Mouse (Mus musculus): Measurements from ENCODE around the gene Ppp5c.
"Not testable (repeated sequence)": the region's sequence is repeated elsewhere in the genome, so short reads cannot be mapped to it uniquely, and the experiment has no call there.

Ppp5c gene

DNA sequence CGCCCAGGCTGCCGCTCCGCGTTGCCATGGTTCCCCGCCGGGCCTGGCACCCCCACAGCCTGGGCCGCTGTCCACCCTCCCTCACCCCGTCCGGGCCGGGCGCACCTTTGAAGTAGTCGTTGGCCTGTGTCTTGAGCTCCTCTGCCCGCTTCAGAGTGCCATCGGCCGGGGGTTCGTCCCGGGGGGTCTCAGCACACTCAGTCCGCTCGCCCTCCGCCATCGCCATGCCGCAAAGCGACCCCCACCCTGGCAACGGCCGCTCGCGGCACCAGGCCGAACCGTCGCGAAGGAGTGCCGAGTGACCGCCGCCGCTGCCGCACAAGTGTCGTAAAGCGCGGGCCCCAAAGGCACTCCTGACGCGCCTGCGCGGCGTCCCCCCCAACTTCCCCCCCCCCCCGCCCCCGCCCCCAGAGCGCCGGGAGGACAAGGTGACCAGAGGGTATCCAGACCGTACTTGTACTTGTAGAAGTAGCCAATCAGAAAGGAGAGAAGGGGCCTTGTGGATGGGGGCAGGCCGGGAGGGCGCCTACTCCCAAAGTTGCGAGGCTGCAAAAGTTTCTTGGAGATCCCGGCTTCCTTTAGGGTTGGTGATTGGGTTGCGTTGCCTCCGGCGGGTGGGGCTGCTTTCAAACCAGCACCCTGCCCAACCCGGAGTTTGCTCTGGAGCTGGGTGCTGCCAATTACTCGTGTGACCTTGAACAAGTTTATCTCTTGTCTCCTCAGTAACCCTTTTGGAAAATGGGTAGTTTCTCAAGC, at the start of gene Ppp5c:
Gene Ppp5c, minus strand, starts transcription at position 337 of the 756 bp plus-strand sequence.
- DNase-seq (ENCODE audit: low read depth), result peak; percentile 93

DNA sequence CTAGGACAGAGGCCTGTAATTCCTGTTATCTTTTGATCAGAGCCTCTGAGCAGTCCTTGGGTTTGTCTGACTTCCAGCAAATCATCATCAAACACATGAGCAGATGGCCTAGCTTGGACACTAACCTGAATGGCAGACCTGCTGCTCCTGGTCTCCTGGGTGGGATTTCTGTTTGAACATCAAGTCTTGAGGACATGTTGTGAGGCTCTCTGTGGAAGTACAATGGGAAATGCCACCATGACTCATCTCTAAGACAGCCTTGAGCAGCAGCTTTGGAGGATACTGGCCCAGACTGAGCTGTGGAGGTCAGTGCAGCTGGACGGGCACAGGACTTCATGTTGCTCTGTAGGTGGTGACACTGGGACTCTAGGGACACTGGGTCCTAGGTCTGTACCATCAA, 48.8 kb upstream of the Ppp5c start:
- no peak for DNase-seq (ENCODE audit: low read depth)

DNA sequence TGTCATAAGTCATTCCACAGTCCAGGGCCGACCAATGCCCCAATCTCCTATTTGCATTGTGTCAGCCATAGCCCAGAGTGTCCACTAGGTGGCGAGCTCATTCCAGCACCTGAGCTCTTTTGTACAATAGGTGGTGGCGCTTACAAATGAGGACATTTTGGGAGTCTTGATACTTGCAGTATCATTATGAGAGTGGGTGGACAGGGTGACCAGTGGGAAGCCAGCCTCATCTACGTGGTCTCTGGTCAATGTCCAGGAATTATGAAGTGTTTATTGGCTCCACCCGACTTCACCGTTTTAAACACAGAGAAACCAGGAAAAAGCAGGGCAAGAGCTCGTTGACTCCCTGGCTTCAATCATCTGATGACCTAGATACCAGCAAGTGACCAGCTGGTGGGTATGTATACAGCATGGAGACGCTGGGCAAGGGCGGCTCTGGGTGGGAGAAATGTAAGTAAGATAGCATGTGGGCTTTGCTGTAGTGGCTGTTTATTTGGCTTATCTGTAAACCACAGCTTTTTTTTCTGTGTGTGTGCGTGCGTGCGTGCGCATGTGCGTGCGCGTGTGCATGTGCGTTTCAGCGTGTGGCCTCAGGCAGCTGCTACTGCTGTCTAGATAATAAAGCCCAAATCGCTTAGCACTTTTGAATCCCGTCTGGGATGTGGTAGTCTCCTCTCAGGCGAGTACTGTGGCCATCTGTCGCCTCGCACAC, 46.3 kb upstream of the Ppp5c start, which contains the start of gene Psg16:
Gene Psg16, plus strand, starts transcription at position 137 of the 712 bp plus-strand sequence.
- DNase-seq (ENCODE audit: low read depth), result peak; percentile 68

DNA sequence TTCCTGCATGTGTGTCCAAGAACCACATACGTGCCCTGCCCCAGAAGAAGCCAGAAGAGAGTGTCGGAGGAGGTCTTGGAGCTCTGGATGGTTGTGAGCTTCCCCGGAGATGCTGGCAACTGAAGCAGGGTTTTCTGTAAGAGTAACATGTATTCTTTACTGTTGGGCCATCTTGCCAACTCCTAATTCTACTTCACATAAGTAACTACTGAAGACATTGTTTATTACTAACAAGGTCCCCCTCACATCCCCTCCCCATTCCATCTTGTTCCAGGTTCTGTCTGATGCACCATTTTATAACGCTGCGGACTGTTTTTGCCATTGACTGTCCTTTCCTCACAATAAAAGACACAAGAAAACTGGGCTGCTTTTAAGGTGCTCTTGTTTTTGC, 45.8 kb upstream of the Ppp5c start:
- no peak for DNase-seq (ENCODE audit: low read depth)

DNA sequence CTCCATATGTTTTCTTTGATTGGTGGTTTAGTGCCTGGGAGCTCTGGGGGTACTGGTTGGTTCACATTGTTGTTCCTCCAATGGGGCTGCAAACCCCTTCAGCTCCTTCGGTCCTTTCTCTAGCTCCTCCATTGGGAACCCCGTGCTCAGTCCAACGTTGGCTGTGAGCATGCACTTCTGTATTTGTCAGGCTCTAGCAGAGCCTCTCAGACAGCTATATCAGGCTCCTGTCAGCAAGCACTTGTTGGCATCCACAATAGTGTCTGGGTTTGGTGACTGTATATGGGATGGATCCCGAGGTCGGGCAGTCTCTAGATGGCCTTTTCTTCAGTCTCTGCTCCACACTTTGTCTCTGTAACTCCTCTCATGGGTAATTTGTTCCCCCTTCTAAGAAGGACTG, 39.9 kb upstream of the Ppp5c start:
- not testable (repeated sequence) for DNase-seq (ENCODE audit: low read depth)

DNA sequence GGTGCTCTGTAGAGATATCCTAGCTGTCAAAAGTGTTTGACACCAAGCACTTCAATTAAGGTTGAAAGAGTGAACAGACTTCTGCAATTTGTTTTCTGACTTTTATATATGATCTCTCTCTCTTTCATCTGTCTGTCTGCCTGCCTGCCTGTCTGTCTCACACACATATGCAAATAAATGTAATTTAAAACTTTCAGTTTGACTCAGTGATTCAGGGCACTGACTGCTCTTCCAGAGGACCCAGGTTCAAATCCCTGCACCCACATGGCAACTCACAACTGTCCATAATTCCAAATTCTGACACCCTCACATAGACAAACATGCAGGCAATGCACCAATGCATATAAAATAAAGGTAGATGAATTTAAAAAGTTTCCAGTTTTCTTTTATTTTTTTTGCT, 39.3 kb upstream of the Ppp5c start:
- DNase-seq (ENCODE audit: low read depth), result no peak

DNA sequence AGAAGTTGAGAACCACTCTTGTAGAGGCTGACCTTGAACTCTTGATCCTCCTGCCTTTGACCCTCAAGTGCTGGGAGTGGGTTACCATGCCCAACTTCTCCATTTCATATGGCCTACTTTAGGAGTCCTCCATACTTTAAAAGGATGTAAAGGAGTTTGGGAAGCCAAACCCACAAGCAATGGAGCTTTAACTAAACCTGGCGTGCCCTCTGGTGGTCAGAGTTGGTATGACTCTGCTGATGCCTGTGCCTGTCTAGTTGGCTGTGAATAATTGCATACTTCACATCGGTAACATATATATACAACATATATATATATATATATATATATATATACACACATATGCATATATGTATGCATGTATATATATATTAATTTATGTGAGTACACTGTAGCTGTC, 38.7 kb upstream of the Ppp5c start:
- peak; percentile 67 for DNase-seq (ENCODE audit: low read depth)

DNA sequence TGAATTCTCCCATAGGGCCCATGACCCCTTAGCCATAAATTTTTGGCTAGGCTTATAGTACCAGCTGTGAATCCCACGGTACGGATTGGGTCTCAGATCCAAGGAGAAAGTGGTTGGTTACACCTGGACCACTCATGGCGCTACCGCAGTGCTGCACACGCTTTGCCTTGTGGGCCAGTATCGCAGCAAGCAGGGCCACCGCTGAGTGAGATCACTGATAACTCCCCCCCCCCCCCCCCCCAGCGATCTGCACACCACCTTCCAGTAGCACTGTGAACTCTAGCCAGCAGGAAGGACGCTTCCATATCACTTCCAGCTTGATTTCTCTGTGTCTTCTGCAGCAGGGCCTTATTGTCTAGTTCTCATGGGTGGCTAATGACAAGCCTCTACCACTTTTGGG, 37.9 kb upstream of the Ppp5c start:
- DNase-seq (ENCODE audit: low read depth), result no peak

DNA sequence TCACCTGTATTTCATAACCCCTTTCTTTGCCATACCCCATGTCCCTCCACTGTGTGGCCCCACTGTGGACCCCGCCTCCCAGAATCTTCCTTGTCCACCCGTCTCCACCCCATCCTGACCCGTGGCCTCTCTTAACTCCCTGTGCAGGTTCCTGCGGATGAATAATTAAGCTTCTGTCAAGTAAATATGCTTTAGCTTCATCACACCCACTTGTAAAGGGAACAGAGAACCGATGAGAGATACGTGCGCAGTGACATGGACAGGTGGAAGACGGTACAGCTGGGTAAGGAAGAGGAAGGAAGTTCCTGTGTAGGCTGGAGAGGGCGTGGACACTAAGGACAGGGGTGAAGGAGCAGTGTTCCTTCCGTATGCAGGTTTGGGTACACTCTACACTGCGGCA, 35.1 kb upstream of the Ppp5c start:
- DNase-seq (ENCODE audit: low read depth), result no peak

DNA sequence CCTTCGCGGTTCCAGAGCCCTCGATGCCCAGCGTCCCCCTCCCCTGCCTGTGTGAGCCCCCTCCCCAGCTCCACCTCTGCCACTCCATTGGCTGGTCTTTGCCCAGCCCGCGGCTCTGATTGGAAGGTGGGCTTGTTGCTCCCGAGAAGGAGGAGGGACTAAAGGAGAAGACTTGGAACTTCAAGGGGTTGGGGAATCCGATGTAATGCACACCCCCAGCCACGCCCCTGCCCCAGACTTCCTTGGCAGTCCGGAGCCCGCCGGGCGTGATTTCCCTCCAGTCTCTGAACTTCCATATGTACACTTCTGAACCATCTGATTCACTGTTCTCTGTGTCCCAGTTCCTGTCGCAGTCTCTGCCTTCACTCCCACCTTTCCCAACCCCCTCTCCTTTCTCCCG, 34.7 kb upstream of the Ppp5c start, which contains the start of gene Hif3a:
Gene Hif3a, minus strand, starts transcription at position 39 of the 400 bp plus-strand sequence.
- no peak for DNase-seq (ENCODE audit: low read depth)

DNA sequence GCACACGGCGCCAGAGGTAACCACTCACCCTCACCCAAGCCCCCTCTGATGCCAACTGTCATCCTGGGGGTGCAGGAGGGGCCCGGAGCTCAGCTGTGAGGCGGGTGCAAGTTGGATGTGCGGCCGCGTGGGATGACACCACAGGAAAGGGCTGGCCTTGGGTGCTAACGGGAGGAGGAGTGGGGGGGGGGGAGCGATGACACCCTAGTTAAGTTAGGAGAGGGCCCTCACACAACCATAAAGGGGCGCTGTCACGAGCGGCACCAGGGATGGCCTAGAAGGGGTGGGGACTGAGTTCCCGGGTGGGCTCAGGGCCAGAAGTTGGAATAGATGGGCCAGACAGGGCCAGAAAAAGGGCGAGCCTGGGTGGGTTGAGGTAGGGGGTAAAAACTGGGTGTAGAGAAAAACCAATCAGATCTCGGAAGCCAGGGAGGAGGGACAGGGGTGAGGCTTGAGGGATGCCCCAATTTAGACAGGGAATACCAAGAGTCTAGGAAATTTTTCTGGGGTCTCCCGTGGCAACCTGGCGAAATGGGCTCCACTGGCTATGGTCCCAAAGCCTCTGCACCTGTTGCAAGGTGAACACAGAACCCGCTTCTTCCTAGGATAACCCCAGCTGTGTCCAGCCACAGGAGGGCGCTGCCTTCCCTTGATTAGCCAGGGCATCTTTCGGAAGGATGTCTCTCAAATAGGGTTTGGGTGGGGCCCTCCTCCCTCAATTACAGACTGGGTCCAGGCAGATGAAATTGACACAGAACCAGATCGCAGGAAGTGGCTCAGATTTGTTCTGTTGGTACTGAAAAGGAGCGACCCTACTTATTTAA, 33.3 kb upstream of the Ppp5c start:
- DNase-seq (ENCODE audit: low read depth), result peak; percentile 18

DNA sequence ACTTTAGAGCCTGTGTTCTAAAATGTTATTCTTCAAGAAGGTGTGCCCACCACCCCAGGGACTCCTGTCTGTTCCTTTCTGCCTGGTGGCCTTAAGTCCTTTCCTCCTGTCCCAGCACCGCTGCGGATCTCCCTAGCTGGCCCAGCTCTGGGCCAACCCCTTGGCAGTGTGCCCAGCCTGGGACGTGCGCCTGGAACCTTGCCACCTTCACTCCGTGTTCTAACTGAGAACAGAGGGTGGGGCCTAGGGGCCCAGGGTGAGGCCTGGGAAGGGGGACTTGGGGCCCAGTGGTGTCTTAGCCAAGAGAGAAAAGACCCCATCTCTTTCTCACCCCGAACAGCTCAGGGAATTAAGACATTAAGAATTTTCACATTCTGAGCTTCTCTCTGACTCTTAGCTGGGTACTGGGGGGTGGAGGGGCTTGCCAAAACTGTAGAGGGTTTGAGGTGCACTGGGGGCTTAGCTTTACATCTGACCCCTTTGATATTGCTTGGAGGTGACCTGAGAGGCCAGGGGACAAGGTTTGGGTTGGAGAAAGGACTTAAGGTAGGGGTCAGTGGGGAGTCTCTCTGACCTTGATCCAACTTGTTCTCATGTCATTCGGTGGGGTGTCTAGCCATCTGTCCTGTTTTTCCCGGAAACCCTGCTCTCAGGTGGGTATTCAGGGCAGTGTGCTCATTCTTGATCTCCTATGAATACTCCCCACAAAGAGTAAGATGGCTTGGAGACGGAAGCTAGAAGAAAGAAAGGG, 32.5 kb upstream of the Ppp5c start:
- peak; percentile 77 for DNase-seq (ENCODE audit: low read depth)

DNA sequence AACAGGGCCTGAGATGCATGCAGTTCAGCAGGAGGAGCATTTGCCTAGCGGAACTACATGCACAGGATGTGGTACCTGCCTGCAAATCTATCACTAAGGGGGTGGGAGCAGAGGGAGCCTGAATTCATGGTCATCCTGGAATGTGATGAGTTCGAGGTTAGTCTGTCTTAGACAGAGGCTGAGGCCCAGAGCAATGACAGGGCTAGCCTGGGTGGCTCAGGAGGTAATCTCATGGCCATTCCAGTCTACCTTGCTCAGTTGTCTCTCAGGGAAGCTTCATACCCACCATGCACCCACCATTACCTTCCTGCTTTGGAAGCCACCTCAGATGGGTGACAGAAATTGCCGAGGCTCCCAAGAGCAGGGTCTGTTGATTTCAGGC, 31.7 kb upstream of the Ppp5c start:
- DNase-seq (ENCODE audit: low read depth), result no peak

DNA sequence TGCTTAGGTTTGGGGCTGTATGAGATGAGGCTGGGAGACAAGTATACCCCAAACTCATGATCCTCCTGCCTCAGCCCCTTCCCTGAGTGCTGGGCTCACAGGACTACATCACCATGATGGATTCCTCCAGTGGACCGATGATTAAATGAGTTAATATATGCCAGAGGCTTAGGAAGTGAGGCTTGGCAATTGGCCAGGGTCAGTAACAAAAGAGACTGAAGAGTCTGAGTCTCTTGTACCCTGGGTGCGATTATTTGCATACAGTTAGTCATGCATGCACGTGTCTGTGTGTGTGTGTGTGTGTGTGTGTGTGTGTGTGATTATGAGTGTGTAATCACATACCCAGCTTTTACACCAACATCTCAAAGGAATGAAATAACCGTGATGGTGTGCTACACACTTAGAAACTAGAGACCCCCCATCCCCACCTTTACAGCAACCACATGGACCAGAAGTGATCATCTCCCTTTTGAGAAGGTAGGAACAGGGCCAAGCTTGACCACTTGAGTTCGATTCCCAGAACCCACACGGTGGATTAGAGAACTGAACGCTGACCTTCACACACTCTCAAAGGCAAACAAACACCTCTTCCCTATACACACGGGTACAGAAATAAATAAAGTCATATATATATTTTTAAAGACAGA, 31.2 kb upstream of the Ppp5c start:
- peak; percentile 72 for DNase-seq (ENCODE audit: low read depth)

DNA sequence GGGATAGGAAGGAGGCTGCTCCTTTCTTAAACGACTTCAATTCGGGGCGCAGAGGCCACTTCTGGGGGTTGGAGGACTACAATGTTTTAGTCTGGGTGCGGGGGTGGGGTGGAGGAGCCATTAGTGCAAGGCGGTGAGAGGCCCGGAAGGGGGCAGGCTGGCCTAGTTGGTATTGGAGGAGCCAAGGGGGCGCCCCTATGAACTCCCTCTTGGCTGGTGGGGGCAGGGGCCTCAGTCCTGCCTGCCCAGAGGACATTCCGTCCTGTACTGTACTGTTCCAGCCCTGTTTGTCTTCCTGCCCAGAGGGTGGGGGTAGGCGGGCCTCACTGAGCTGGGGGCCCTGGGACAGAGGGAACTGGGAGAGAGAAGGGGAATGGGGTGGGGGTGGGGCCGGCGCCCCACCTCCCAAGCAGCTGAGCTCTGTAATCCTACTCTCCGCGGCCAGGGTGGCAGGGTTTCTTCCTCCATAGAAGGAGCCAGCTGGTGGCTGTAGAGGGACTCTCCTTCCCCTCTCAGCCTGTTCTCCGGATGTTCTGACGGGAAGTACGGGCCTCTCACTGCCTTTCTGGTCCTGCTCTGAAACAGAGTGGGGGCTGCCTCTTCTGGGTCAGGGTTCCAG, 30.5 kb upstream of the Ppp5c start:
- DNase-seq (ENCODE audit: low read depth), result no peak

DNA sequence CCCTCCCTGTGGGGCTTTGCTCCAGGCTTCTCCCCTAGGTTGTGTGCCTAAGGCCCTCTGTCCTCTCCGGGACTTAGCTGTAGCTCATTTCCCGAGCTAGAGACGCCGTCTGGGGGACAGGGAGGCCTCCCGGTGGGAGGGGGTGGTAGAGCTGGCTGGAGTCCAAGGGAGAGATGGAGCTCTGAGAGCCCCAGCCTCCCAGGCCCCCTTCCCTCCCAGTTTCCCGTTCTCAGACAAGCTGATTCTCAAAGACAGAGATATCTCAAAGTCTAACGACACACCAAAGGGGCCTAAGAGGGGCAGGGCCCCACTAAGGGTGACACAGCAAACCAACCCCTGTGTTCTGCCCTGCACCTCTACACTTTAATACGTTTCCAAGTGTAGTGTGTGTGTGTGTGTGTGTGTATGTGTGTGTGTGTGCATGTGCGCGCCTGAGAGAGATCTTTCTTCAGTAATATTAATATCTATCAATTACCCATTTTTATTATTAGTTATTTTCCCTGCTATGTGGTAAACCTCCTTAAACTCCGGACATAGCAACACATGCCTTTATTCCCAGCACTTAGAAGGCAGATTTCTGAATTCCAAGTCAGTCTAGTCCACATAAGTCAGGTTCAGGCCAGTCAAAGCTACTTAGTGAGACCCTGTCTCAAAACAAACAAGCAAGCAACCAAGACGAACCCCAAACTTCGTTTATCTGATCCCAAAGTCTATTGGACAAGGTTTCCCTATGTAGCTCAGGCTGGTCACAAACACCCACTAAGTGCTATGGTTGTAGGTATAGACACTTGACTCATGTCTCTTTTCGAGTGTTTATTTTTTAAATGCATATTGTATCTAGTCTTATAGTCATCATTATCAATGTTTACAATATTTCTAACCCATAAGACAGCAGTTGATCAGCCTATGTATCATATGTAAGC, 29.1 kb upstream of the Ppp5c start:
- no peak for DNase-seq (ENCODE audit: low read depth)

DNA sequence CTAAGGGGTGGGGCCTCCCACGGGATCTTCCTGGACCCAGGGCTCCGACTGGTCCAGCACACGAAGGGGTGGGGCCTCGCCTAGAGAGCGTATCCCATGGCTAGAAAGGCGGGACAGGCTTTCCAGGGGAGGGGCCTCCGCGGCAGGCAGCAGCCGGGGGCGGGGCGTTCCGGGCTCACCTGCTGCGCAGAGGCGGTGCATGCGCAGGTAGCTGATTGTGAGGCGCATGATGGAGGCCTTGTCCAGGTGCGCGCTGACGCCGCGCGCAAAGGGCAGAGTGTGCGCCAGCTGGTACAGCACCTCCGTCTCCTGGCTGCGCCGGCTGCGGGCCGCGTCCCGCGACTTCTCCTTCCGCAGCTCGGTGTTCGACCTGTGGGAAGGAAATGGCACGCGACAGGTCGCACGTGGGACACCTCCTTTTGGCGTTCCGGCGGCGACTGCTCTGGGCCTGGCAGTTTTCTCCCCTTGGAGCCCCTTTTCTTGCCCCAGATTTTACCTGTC, 28.4 kb upstream of the Ppp5c start:
- DNase-seq (ENCODE audit: low read depth), result no peak

DNA sequence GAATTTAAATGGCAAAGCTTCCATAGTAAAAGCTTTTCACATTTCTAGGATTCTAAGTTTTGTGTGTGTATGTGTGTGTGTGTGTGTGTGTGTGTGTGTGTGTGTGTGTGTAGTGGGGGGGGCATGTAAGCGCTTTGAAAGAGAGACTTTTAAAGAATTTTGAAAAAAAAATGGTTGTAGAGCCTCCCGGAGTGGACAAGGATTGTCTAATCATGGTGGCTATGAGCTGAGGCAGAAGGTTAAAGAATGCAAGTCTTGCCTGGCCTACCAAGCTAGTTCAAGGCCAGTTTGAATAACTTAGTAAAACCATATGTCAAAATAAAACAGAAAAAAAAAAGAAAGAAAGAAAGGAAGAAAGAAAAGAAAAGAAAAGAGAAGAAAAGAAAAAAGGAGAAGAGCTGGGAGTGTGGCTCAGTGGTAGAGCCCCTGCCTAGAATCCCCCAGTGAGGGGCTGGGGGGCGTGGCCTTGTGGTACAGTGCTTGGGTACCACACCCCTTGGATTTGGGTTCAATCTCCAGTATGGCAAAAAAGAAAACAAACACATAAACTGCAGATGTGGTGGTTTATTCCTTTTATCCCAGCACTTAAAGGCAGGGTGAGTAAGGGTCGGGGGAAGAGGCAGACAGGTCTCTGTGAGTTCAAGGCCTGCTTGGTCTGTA, 27.7 kb upstream of the Ppp5c start:
- DNase-seq (ENCODE audit: low read depth), result no peak

DNA sequence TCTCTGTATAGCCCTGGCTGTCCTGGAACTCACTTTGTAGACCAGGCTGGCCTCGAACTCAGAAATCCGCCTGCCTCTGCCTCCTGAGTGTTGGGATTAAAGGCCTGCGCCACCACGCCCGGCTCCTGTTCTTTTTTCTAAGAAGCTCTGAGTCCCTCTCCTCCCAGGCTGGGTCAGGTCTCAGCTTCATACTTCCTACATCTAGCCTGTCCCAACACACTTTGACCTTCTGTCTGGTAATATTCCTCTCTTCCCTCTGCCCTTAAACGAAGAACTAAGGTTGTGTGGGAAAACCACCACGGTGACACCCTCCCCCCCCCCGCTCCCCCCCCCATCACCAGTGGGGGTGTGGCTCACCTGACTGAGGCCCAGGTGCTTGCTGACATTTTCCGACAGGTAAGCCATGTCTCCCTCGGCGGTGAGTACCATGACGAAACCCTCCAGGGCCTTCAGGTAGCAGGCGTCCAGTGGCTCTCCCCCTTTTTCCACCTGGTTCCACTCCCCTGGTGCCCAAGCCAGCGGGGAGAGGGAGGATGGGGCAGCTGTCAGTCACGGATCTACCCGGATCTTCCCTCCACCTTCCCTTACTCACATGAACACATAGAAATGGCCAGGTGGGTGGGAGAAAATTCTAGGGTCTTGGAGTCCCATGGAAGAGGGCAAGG, 26.7 kb upstream of the Ppp5c start:
- no peak for DNase-seq (ENCODE audit: low read depth)

All from 416B (cell line).